Mouse (Mus musculus): ENCODE measurements at regions not wholly inside any gene's neighbourhood (a gene's known extent, or its start where the extent isn't known, plus 50 kb on each side); places are given as distances from the start of the nearest gene placed in this dataset.

DNA sequence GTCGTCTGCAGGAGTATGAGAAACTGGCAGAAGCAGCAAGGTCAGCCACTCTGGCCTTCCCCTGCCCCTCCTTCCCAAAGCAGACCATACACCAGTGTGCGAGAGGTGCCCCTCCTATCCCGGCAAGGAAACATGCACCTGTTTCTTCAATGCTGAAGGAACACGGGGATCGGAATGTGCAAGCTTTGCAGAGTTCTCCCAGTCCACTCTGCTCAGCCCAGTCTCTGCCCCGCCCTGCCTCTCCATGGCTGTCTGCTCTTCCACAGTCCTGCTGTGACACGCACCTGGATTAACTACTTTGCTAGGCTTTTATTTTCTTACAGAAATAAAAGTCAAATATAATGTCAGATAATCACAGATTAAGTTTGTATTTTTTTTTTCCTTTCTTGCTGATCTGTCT is 136.7 kb downstream of the Trim29 start:
- H3K36me3 ChIP-seq (ENCODE audit: control insufficient read depth, insufficient read depth, low read length): no peaks in the 10 kb centered on the region
- 24% methylated on average over 7 of the region's 7 CpGs for WGBS
- TF ChIP-seq POLR2A (IDR thresholded peaks at IDR 0.05; ENCODE audit: low read depth, low read length) (no peak), CTCF (IDR thresholded peaks at IDR 0.05; ENCODE audit: extremely low read depth, insufficient read length, insufficient replicate concordance, low read depth, low read length) (no peak)
- no peak overlapping the region for H3K4me3 ChIP-seq (ENCODE audit: low read depth, low read length)
- H3K27me3 ChIP-seq (ENCODE audit: control insufficient read depth, insufficient read depth, low read length): no peaks in the 10 kb centered on the region
- no peaks in the 10 kb centered on the region for H3K4me1 ChIP-seq (ENCODE audit: control insufficient read depth, insufficient read depth, insufficient read length, low read length)
- no peak overlapping the region for H3K27ac ChIP-seq (ENCODE audit: insufficient read depth, low read depth, low read length)

DNA sequence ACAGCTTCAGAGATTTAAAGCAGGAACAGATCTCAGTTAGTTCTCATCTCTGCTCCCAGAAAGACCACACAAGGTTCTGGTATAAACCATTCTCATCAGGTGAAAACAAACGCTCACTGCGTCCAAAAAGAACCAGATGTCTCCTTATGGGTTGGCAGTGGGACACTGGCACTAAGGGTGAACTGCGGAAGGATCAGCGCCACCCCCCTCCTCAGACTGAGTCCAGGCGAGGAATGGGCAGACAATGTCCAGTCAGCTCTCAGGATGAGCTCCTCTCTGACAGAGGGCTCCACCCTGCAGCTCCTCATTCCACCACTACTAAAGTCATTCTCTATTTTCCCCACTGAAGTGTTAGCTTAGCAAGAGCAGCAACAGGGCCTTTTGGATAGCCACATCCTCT is 138.3 kb downstream of the Trim29 start:
- H3K4me1 ChIP-seq (ENCODE audit: control insufficient read depth, insufficient read depth, insufficient read length, low read length): no peaks in the 10 kb centered on the region
- H3K4me3 ChIP-seq (ENCODE audit: low read depth, low read length): no peak overlapping the region
- no peak overlapping the region for H3K27ac ChIP-seq (ENCODE audit: insufficient read depth, low read depth, low read length)
- H3K36me3 ChIP-seq (ENCODE audit: control insufficient read depth, insufficient read depth, low read length): no peaks in the 10 kb centered on the region
- H3K27me3 ChIP-seq (ENCODE audit: control insufficient read depth, insufficient read depth, low read length): 0 out of 2 replicates have a peak, but pooled peaks cover 1% of the 10 kb centered on the region
- WGBS: 78% methylated on average over 5 of the region's 5 CpGs
- TF ChIP-seq CTCF (IDR thresholded peaks at IDR 0.05; ENCODE audit: extremely low read depth, insufficient read length, insufficient replicate concordance, low read depth, low read length) (no peak), POLR2A (IDR thresholded peaks at IDR 0.05; ENCODE audit: low read depth, low read length) (no peak)

DNA sequence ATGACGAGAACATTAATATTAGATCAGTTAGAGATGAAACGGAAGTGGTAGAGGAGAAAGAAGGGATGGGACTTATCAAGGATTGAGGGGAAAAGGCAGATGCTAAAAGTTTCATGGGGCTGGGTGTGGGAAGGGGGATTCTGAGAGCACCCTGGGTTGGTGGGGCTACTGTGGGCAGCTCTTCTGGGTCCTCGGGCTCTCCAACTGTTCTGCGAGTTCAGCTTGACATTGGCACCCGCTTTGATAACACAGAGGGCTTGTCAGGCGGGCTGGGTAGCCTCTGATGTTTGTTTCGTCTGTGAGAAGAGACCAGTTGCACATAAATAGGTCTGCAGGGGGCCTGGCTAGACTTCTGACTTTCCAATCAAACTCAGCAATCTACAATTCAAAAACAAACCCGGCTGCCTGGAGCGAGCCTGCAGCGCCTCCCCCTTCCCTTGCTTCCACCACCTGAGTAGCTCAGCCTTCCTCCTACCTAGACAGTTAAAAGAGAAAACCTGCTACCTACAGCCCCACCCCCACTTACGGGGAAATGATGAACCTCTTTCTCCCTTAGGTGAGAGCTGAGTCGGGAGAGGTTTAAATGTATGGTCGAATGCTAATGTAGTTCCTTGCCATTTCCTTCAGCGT is 143.4 kb downstream of the Trim29 start:
- H3K27ac ChIP-seq (ENCODE audit: insufficient read depth, low read depth, low read length): no peak overlapping the region

DNA sequence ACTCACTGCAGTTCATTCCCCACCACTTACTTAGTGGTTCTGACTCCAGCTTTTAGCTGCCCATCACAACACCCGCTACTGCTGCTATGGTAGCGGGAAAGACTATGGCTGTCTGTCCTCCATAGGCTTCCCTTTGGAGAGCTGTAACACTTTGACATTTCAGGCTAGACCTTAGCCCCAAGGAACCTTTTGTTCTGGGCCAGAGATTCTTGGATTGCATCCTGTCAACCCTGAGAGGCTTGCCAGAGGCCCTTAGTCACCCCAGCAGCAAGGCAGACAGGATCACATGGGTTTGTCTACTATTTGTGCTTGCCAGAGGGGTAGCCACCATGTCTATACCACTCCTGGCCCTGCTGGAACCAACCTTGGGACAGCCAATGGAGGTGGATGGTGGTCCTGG is 147.1 kb downstream of the Trim29 start:
- Histone ChIP-seq H3K4me3 (ENCODE audit: low read depth, low read length) (no peak overlapping the region), H3K27me3 (ENCODE audit: control insufficient read depth, insufficient read depth, low read length) (0 out of 2 replicates have a peak, but pooled peaks cover 4% of the 10 kb centered on the region), H3K36me3 (ENCODE audit: control insufficient read depth, insufficient read depth, low read length) (no peaks in the 10 kb centered on the region), H3K4me1 (ENCODE audit: control insufficient read depth, insufficient read depth, insufficient read length, low read length) (peaks cover 12% of the 10 kb centered on the region; the same call in 1 of the 2 replicates), H3K27ac (ENCODE audit: insufficient read depth, low read depth, low read length) (no peak overlapping the region)
- 88% methylated on average over 2 of the region's 2 CpGs for WGBS
- TF ChIP-seq POLR2A (IDR thresholded peaks at IDR 0.05; ENCODE audit: low read depth, low read length): no peak
- no peak for TF ChIP-seq CTCF (IDR thresholded peaks at IDR 0.05; ENCODE audit: extremely low read depth, insufficient read length, insufficient replicate concordance, low read depth, low read length)

More for the DNA sequence above, 143.4 kb downstream of the Trim29 start:
- Histone ChIP-seq H3K4me1 (ENCODE audit: control insufficient read depth, insufficient read depth, insufficient read length, low read length) (no peaks in the 10 kb centered on the region), H3K36me3 (ENCODE audit: control insufficient read depth, insufficient read depth, low read length) (no peaks in the 10 kb centered on the region), H3K4me3 (ENCODE audit: low read depth, low read length) (no peak overlapping the region), H3K27me3 (ENCODE audit: control insufficient read depth, insufficient read depth, low read length) (0 out of 2 replicates have a peak, but pooled peaks cover 4% of the 10 kb centered on the region)
- WGBS: 8% methylated on average over 14 of the region's 14 CpGs
- TF ChIP-seq CTCF (IDR thresholded peaks at IDR 0.05; ENCODE audit: extremely low read depth, insufficient read length, insufficient replicate concordance, low read depth, low read length) (no peak), POLR2A (IDR thresholded peaks at IDR 0.05; ENCODE audit: low read depth, low read length) (no peak)

DNA sequence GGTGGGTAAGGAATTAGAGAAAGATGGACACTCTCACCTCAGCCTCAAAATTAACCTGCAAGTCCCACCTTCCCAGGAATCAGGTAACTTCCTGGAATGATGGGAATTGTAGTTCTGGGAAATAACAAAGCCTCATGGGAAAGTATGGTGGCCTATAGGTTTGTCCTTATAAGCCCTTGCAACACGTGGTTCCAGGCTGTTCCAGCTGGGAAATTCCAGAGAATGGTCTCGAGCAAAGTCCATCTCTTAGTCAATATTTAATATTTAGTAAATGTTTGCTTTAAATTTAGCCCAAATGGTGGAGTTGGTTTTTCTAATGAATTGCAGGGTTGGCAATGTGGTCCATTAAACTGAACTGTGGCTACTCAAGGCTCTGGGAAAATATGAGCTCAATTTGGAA is 150.5 kb downstream of the Trim29 start:
- 8% methylated on average over 2 of the region's 2 CpGs for WGBS
- H3K36me3 ChIP-seq (ENCODE audit: control insufficient read depth, insufficient read depth, low read length): no peaks in the 10 kb centered on the region
- no peaks in the 10 kb centered on the region for H3K27me3 ChIP-seq (ENCODE audit: control insufficient read depth, insufficient read depth, low read length)
- no peak overlapping the region for H3K27ac ChIP-seq (ENCODE audit: insufficient read depth, low read depth, low read length)
- H3K4me1 ChIP-seq (ENCODE audit: control insufficient read depth, insufficient read depth, insufficient read length, low read length): peaks cover 22% of the 10 kb centered on the region; the same call in 1 of the 2 replicates
- no peak overlapping the region for H3K4me3 ChIP-seq (ENCODE audit: low read depth, low read length)
- no peak for TF ChIP-seq POLR2A (IDR thresholded peaks at IDR 0.05; ENCODE audit: low read depth, low read length)
- no peak for TF ChIP-seq CTCF (IDR thresholded peaks at IDR 0.05; ENCODE audit: extremely low read depth, insufficient read length, insufficient replicate concordance, low read depth, low read length)

DNA sequence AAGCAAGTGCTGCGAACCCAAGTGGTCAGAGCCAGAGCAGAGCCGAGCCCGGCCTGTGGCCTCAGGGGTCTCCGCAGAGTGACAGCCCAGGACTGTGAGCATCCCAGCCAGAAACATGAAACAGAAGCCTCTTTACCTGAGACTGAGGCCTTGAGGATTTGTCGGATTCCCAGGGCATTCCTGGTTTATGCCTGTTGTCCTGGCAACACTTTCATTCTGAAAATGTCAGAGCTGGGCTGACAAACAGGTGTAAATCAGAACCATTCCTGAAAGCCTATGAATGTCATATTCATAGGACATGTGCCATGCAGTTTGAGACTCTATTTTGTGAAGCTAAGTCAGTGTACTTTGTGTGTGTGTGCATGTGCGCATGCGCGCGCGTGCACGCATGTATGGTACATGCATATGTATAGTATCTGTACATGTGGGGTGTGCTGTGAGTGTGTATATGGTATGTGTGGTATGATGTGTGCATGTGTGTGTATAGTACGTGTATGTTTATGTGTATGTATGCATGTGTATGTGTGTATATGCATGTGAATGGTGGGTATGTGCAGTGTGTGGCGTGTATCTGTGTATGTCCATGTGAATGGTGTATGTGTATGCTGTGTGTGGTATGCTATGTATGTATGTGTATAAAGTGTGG is 152.9 kb downstream of the Trim29 start:
- no peaks in the 10 kb centered on the region for H3K27me3 ChIP-seq (ENCODE audit: control insufficient read depth, insufficient read depth, low read length)
- peaks cover 22% of the 10 kb centered on the region; the same call in 1 of the 2 replicates for H3K4me1 ChIP-seq (ENCODE audit: control insufficient read depth, insufficient read depth, insufficient read length, low read length)
- TF ChIP-seq CTCF (IDR thresholded peaks at IDR 0.05; ENCODE audit: extremely low read depth, insufficient read length, insufficient replicate concordance, low read depth, low read length): no peak
- TF ChIP-seq POLR2A (IDR thresholded peaks at IDR 0.05; ENCODE audit: low read depth, low read length): no peak
- H3K4me3 ChIP-seq (ENCODE audit: low read depth, low read length): no peak overlapping the region
- WGBS: 93% methylated on average over 13 of the region's 13 CpGs
- H3K27ac ChIP-seq (ENCODE audit: insufficient read depth, low read depth, low read length): no peak overlapping the region
- H3K36me3 ChIP-seq (ENCODE audit: control insufficient read depth, insufficient read depth, low read length): no peaks in the 10 kb centered on the region

DNA sequence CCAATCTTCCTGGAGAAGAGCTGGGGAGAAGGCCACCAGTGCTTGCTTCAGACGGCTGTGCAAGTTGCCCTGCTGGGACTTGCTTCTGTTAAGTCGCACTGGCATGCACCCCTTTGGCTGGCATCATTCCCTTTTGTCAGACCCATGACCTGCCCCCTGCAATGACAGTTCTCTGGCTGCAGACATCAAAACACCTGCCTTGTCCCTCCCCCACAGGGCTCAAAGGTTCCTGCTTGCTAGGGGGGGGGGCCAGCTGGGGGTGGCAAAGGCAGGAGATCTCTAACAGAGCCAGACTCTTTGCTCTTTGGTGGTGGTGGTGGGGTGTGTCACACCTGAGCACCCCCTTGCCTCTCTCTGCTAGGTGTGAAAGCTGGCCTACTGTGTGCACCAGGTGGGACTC is 154.5 kb downstream of the Trim29 start:
- 10% methylated on average over 2 of the region's 2 CpGs for WGBS
- Histone ChIP-seq H3K27me3 (ENCODE audit: control insufficient read depth, insufficient read depth, low read length) (no peaks in the 10 kb centered on the region), H3K4me3 (ENCODE audit: low read depth, low read length) (no peak overlapping the region), H3K36me3 (ENCODE audit: control insufficient read depth, insufficient read depth, low read length) (no peaks in the 10 kb centered on the region), H3K4me1 (ENCODE audit: control insufficient read depth, insufficient read depth, insufficient read length, low read length) (peaks cover 16% of the 10 kb centered on the region; the same call in 1 of the 2 replicates), H3K27ac (ENCODE audit: insufficient read depth, low read depth, low read length) (no peak overlapping the region)
- TF ChIP-seq POLR2A (IDR thresholded peaks at IDR 0.05; ENCODE audit: low read depth, low read length) (no peak), CTCF (IDR thresholded peaks at IDR 0.05; ENCODE audit: extremely low read depth, insufficient read length, insufficient replicate concordance, low read depth, low read length) (no peak)

Data from small intestine, adult 2 months (tissue).